Mouse (Mus musculus) c-Kit-positive CD71-negative TER-119-negative erythroid progenitor cells, embryonic 14.5 days (primary cell): ENCODE data around the gene Atp5k.
A peak's percentile ranks its signal among the peaks of the same experiment; 100 is the strongest.

Experiments
- DNase-seq: peaks from one replicate; pipeline ENCODE4 v3.0.0-alpha.2; 2013; ENCODE audit warnings: low read depth

Atp5k gene

GRCm38 (mm10) chr5:108427186-108427585, 7.1 kb downstream of the Atp5k start:
- DNase-seq, result peak; percentile 50

GRCm38 (mm10) chr5:108423427-108423826, 10.8 kb downstream of the Atp5k start:
- no peak for DNase-seq

GRCm38 (mm10) chr5:108422741-108423140, 11.5 kb downstream of the Atp5k start:
- DNase-seq, result no peak

DNA sequence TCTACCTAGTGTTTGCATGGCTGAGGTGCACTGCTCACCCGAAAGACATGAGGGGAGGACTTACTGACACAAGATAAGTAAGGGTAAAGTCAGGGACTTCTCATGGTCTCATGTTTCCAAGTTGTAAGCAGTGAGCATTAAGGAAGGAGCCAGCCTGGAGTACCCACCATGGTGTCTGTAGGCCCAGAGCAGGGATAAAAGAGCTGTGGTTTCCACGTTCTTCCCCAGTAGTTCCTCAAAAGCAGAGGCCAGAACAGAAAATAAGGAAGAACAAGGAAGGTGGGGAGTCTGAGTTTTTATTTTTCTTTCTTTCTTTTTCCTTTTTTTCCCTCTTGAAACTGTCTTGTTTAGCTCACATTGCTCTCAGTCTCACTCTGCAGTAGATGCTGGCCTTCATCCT, 19.5 kb downstream of the Atp5k start:
- no peak for DNase-seq

DNA sequence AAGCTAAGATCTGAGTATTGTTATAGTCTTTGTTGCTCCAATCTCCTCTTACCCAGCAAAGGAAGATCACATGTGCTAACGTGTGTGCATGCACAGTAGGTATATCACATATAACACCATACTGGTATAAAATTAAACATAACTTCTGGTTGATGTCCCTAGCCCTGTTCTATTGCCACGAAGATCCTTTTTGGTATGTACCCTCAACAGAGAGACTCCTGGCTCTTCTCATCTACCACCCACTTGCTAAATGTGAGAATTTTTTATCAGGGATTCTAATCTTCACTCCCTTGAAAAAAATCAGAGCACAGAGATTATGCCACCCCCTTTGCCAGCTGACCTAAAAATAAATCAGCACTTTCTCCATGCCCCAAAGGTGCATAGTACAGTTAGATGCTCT, 27.3 kb downstream of the Atp5k start:
- no peak for DNase-seq

DNA sequence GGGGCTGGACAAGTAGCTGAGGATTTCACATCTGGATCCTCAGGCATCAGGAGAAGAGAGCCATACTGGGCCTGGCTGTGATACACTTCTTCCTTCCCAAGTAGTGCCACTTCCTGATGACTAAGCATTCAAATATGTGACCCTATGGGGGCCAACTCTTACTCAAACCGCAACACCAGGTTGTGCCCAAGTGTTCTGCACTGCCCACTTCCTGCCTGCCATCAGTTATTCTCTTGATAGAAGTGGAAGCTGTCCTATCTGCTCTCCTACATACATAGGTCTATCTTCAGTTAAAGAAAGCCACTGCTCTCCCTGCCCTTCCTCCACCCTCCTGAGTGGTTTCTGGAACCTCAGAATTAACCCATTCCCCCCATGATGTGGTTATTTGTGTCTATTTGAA, 28.8 kb downstream of the Atp5k start:
- peak; percentile 36 for DNase-seq

DNA sequence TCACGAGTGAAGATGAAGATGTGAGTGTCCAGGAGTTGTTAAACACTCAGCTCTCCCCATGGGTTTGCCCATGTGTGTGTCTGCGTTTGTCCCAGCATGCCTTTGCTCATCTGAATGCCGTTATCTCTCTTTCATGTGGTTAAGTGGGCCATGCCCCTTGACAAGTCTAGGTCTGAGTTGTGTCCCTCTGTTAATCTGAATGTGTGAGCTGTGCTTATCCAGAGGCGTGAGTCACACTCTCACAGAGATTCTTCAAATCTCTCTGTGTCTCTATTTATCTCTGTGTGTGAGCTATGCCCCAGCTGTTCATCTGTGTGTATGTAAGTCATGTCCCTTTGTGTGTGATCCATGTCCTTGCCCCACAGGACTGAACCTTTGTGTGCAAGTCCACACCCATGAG, 30.8 kb downstream of the Atp5k start:
- no peak for DNase-seq

DNA sequence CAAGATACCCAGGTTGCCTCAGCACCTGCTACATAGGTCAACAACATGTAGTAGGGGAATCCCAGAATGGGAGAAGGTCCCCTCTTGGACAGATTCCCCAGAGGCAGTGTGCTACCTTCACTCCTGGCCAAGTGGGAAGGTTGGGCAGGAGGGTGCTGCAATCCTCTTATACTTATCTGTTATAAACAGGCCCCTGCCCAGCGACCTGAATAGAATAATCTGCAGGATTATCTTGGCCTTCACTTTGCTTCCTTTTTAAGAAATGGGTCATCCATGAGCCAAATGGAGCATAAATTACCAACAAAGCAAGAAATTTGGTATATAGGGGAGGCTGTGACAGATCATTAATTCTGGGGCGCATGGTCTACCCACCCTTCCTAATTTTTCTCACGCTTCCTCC, 44.5 kb downstream of the Atp5k start:
- DNase-seq, result no peak

GRCm38 (mm10) chr5:108388201-108388600, 46.0 kb downstream of the Atp5k start, which contains the start of gene Pde6b:
TSS of gene Pde6b (plus strand) at chr5:108388391.
- DNase-seq, result no peak

- DNase-seq, result no peak
Observed at GRCm38 (mm10) chr5:108386449-108386848, 47.8 kb downstream of the Atp5k start.

- no peak for DNase-seq
Observed at GRCm38 (mm10) chr5:108385632-108386031, 48.6 kb downstream of the Atp5k start.
